Mouse (Mus musculus) E14TG2a.4 (cell line): ENCODE measurements around the gene Xrcc5.

Source experiments
- CTCF ChIP-seq: conservative IDR thresholded peaks from 2 replicates; pipeline ENCODE4 v1.5.1; 2014; ENCODE audit warnings: low read length
- NANOG ChIP-seq: IDR thresholded peaks from 2 replicates; pipeline ENCODE4 v1.6.1; 2014; ENCODE audit warnings: borderline replicate concordance, low read length, mixed read lengths
- POU5F1 ChIP-seq: IDR thresholded peaks from 2 replicates; pipeline ENCODE4 v1.6.1; 2014; ENCODE audit warnings: low read length, borderline replicate concordance

DNA sequence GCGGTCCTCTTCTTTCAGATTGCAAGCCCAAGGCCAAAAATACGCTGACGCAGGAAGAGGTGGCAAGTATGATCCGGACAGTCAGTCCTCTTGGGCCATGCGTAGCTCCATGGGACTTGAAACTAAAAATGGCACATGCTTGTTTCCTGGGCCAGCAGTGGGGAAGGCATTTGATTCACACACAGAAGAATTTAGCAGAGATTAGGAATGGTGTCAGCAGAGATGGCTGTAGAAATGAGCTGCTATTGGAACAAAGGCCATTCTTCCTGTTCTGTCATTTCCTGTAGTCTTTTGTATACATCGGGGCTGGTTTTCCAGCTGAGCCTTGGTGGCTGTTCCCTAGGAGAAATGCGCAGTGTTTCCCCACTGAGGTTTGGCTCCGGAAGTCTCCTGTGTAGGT, 57.4 kb downstream of the Xrcc5 start:
- TF ChIP-seq CTCF: no peak
- no peak for TF ChIP-seq POU5F1
- TF ChIP-seq NANOG: no peak
